Mouse (Mus musculus) embryonic fibroblast, embryonic 13.5 days (primary cell): ENCODE measurements at regions not wholly inside any gene's neighbourhood (a gene's known extent, or its start where the extent isn't known, plus 50 kb on each side); places are given as distances from the start of the nearest gene placed in this dataset.

ENCODE experiments used
- CTCF ChIP-seq: IDR thresholded peaks from 2 replicates; pipeline ENCODE4 v1.5.1; 2011; ENCODE audit warnings: mild to moderate bottlenecking, control low read depth, low read length, moderate library complexity, borderline replicate concordance; ENCODE audit not compliant: insufficient read depth
- POLR2A ChIP-seq: IDR thresholded peaks from 2 replicates; pipeline ENCODE4 v1.6.1; 2011; ENCODE audit warnings: low read depth, mild to moderate bottlenecking, control low read depth, low read length, moderate library complexity

DNA sequence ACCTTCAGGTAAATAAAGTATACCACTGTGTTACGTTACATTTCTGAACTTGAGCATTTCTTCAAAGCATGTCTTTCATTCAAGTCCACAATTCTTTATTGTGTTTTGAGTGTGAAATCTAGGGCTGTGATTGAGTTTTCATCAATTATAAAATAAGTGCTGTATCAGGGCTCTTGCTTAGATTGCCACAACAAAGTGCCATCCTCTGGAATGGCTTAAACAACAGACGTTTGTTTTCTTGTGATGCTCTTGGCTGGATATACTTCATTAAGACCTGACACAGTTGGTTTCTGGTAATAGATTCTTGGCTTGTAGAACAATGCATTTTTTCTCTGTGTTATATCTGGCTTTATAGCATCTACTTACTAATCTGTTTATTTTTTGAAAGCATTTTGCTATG lies 674.3 kb upstream of the Marcks start:
- TF ChIP-seq POLR2A (no peak), CTCF (no peak)
